Comparison of ENCODE assay signal across 9 mouse cellular contexts in the genomic region with DNA sequence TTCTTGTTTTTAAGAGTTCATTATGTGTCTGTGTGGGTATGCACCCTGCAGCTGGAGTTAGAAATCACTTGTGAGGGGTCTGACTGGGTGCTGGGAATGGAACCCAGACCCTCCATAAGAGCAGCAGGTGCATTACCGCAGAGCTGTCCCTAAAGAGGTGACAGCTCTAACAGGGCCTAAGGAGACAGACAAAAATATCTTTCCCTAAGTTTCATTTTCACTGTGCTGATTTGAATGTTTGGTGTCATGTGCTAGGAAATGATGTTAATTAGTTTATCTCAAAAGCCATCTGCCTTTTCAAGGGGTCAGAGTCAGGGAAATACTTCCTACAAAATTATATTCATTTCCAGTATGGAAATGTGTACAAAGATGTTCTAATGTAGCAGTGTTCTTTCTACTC. TPM values are rescaled to one million over a fixed set of nuclear protein-coding genes. Genes with fewer than 3 reads are reported as not detected.
A peak's percentile ranks its signal among the peaks of the same experiment; 100 is the strongest.
DNase-seq lines count a peak whose midpoint lies in the region; ATAC-seq lines count a peak whose summit lies in the region.
"Had no signal": no experiment of that assay in that cellular context is flagged by ENCODE, and none has a peak within 500 bp of the region (broad histone marks: within the 10 kb centered on the region; RNA-seq: fewer than 3 reads in every experiment).

Gene Gm10964 (plus strand): TSS at position 38 of the 400 bp plus-strand sequence.

- 93% methylated on average over 1 of the region's 1 CpGs for WGBS in kidney, embryonic 15.5 days
- WGBS in embryonic facial prominence, embryonic 13.5 days: 87% methylated on average over 1 of the region's 1 CpGs
- 92% methylated on average over 1 of the region's 1 CpGs for WGBS in hindbrain, embryonic 16.5 days
- 93% methylated on average over 1 of the region's 1 CpGs for WGBS in midbrain, embryonic 14.5 days

- peaks cover 25% of the 10 kb centered on the region for H3K36me3 ChIP-seq in kidney, embryonic 15.5 days
- peaks cover 24% of the 10 kb centered on the region for H3K36me3 ChIP-seq in embryonic facial prominence, embryonic 13.5 days
- peaks cover 13% of the 10 kb centered on the region for H3K36me3 ChIP-seq in hindbrain, embryonic 16.5 days (ENCODE audit: control insufficient read depth, insufficient read depth, low read length)
- H3K36me3 ChIP-seq in midbrain, embryonic 14.5 days (ENCODE audit: control insufficient read depth, insufficient read depth, low read length): peaks cover 19% of the 10 kb centered on the region

- H3K4me3 ChIP-seq in kidney, embryonic 15.5 days (replicated peaks): peak within 1 kb of the TSS; percentile 42
- peak within 1 kb of the TSS; percentile 49 for H3K4me3 ChIP-seq in embryonic facial prominence, embryonic 13.5 days
- H3K4me3 ChIP-seq in hindbrain, embryonic 16.5 days (ENCODE audit: low read length): no peak within 1 kb of the TSS; the same call in 1 of the 2 replicates
- no peak within 1 kb of the TSS for H3K4me3 ChIP-seq in midbrain, embryonic 14.5 days (replicated peaks; ENCODE audit: low read depth, low read length)

- peaks cover 42% of the 10 kb centered on the region for H3K4me1 ChIP-seq in kidney, embryonic 15.5 days
- H3K4me1 ChIP-seq in embryonic facial prominence, embryonic 13.5 days: peaks cover 51% of the 10 kb centered on the region
- peaks cover 32% of the 10 kb centered on the region for H3K4me1 ChIP-seq in hindbrain, embryonic 16.5 days (ENCODE audit: control insufficient read depth, insufficient read depth, low read depth, low read length)
- H3K4me1 ChIP-seq in midbrain, embryonic 14.5 days (ENCODE audit: control insufficient read depth, insufficient read depth, low read length): peaks cover 22% of the 10 kb centered on the region

- 0 out of 2 replicates have a peak within 1 kb of the TSS, but pooled peaks have one; percentile 40 for H3K9ac ChIP-seq in kidney, embryonic 15.5 days
- H3K9ac ChIP-seq in embryonic facial prominence, embryonic 13.5 days: peak within 1 kb of the TSS; percentile 68
- H3K9ac ChIP-seq in hindbrain, embryonic 16.5 days (ENCODE audit: low read depth, low read length): peak within 1 kb of the TSS; percentile 48; the same call in 1 of the 2 replicates
- H3K9ac ChIP-seq in midbrain, embryonic 14.5 days (replicated peaks; ENCODE audit: low read length): no peak within 1 kb of the TSS

- H3K27ac ChIP-seq in kidney, embryonic 15.5 days: peak within 1 kb of the TSS; percentile 93
- H3K27ac ChIP-seq in embryonic facial prominence, embryonic 13.5 days: peak within 1 kb of the TSS; percentile 97
- peak within 1 kb of the TSS; percentile 70 for H3K27ac ChIP-seq in hindbrain, embryonic 16.5 days (ENCODE audit: low read depth, low read length)
- H3K27ac ChIP-seq in midbrain, embryonic 14.5 days (replicated peaks; ENCODE audit: low read depth, low read length): peak within 1 kb of the TSS; percentile 76

- H3K9me3 ChIP-seq in kidney, embryonic 15.5 days (replicated peaks): no peaks in the 10 kb centered on the region
- no peaks in the 10 kb centered on the region for H3K9me3 ChIP-seq in embryonic facial prominence, embryonic 13.5 days
- H3K9me3 ChIP-seq in hindbrain, embryonic 16.5 days (ENCODE audit: control insufficient read depth, low read length): no peaks in the 10 kb centered on the region
- H3K9me3 ChIP-seq in midbrain, embryonic 14.5 days (ENCODE audit: control insufficient read depth, low read length): no peaks in the 10 kb centered on the region

- no peak for ATAC-seq in kidney, embryonic 15.5 days (replicated peaks; ENCODE audit: low FRiP score)
- no peak for ATAC-seq in embryonic facial prominence, embryonic 13.5 days (ENCODE audit: insufficient number of reproducible peaks, insufficient read depth, low FRiP score, low TSS enrichment, low read depth)
- no peak for ATAC-seq in hindbrain, embryonic 16.5 days
- no peak for ATAC-seq in midbrain, embryonic 14.5 days (ENCODE audit: low FRiP score, low TSS enrichment)

- H3K27me3 ChIP-seq in kidney, embryonic 15.5 days: no peaks in the 10 kb centered on the region
- no peaks in the 10 kb centered on the region for H3K27me3 ChIP-seq in embryonic facial prominence, embryonic 13.5 days
- H3K27me3 ChIP-seq in hindbrain, embryonic 16.5 days (replicated peaks; ENCODE audit: control insufficient read depth, insufficient read depth, low read length): no peaks in the 10 kb centered on the region
- no peaks in the 10 kb centered on the region for H3K27me3 ChIP-seq in midbrain, embryonic 14.5 days (ENCODE audit: control insufficient read depth, insufficient read depth, low read length)

- peak within 1 kb of the TSS; percentile 59 for H3K4me2 ChIP-seq in kidney, embryonic 15.5 days
- peak within 1 kb of the TSS; percentile 61 for H3K4me2 ChIP-seq in embryonic facial prominence, embryonic 13.5 days
- H3K4me2 ChIP-seq in hindbrain, embryonic 16.5 days (ENCODE audit: low read length): peak within 1 kb of the TSS; percentile 46
- H3K4me2 ChIP-seq in midbrain, embryonic 14.5 days (ENCODE audit: low read length): peak within 1 kb of the TSS; percentile 49

- DNase-seq in kidney, adult 9 months: no peak
- no peak for DNase-seq in midbrain, embryonic 14.5 days
- DNase-seq in cerebellum, adult 9-10 months: no peak
- no peak for DNase-seq in right cerebral cortex, adult 2 months (ENCODE audit: low spot score in 2 of 2)
- DNase-seq in thymus, postnatal 25 days: no peak
- DNase-seq: kidney, postnatal 25 days had no signal

RNA-seq across cellular contexts. Expression of gene Gm10964, which starts in this region (rescaled TPM):
- polyA plus RNA-seq in kidney, embryonic 15.5 days (2015; fragmentation: Nextera tagmentation; extraction: Ambion mirVana): not detected in 2 replicates
- not detected in 2 replicates for polyA plus RNA-seq in embryonic facial prominence, embryonic 13.5 days (2015; fragmentation: Nextera tagmentation; extraction: Ambion mirVana)
- not detected in 2 replicates for polyA plus RNA-seq in hindbrain, embryonic 16.5 days (2015; fragmentation: Nextera tagmentation; extraction: Ambion mirVana)
- polyA plus RNA-seq in midbrain, embryonic 14.5 days (2014; fragmentation: Nextera tagmentation; extraction: Ambion mirVana): not detected in 2 replicates

Comparison
In these comparisons a context has a peak if more than half of its experiments do, and no peak if none do; other contexts are left out.
1. H3K4me3 ChIP-seq: peak in kidney, embryonic 15.5 days (single experiment) and embryonic facial prominence, embryonic 13.5 days (single experiment); none in hindbrain, embryonic 16.5 days (single experiment) and midbrain, embryonic 14.5 days (single experiment).
2. Peak in every context shown above with its lines, with median percentiles within 50 percentile points of each other: H3K27ac ChIP-seq and H3K4me2 ChIP-seq.